20 mouse cellular contexts compared by ENCODE assay signal in the genomic region with DNA sequence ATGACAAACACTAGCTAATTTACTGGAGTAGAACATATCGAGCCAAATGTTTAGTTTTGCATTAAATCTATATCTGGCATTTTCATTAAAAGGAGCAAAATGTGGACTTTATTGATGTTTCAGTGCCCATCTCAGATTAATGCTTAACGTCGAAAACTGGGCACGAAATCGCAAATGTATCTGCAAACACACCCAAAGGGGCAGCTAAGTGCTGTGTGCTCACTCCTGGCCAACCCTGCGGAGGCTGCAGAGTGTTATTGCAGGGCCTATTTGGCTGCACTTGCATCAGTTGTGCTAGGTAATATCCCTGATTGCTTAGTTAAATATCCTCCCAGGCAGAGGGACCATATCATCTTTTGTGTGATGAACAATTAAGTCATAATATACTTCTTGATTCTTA. TPM values are rescaled to one million over a fixed set of nuclear protein-coding genes. Genes with fewer than 3 reads are reported as not detected.
DNase-seq lines count a peak whose midpoint lies in the region; ATAC-seq and TF ChIP-seq lines count a peak whose summit lies in the region.
"Had no signal": no experiment of that assay in that cellular context is flagged by ENCODE, and none has a peak within 500 bp of the region (broad histone marks: within the 10 kb centered on the region; RNA-seq: fewer than 3 reads in every experiment).

No protein-coding gene starts in this region.

- no peak for TF ChIP-seq CTCF in hindbrain, postnatal 0 days (IDR thresholded peaks at IDR 0.05; ENCODE audit: low read depth)

- H3K36me3 ChIP-seq in hindbrain, postnatal 0 days (ENCODE audit: insufficient read depth, low read length) = no peaks in the 10 kb centered on the region
- no peaks in the 10 kb centered on the region for H3K36me3 ChIP-seq in hindbrain, embryonic 14.5 days (replicated peaks; ENCODE audit: control insufficient read depth, insufficient read depth)
- H3K36me3 ChIP-seq in neural tube, embryonic 14.5 days (ENCODE audit: control insufficient read depth, insufficient read depth, low read length) = no peaks in the 10 kb centered on the region
- no peaks in the 10 kb centered on the region for H3K36me3 ChIP-seq in neural tube, embryonic 15.5 days
- H3K36me3 ChIP-seq: embryonic facial prominence, embryonic 10.5 days; embryonic facial prominence, embryonic 12.5 days; forebrain, embryonic 15.5 days had no signal

- peak; percentile 20 for DNase-seq in hindbrain, postnatal 0 days (ENCODE audit: low spot score)
- DNase-seq in hindbrain, embryonic 14.5 days (ENCODE audit: low spot score) = no peak
- no peak for DNase-seq in neural tube, embryonic 10.5 days (ENCODE audit: extremely low spot score, low spot score)
- DNase-seq in spleen, postnatal 4 days (ENCODE audit: low spot score in 2 of 2) = no peak
- DNase-seq: adrenal gland, adult 8-10 months; adrenal gland, postnatal 14 days; adrenal gland, postnatal 36 days; cerebellum, adult 11-12 months; cerebellum, adult 2 months; cerebellum, adult 9-10 months; cerebellum, postnatal 25 days had no signal

- H3K4me1 ChIP-seq in hindbrain, postnatal 0 days (ENCODE audit: insufficient read depth, low read length) = no peaks in the 10 kb centered on the region
- H3K4me1 ChIP-seq in hindbrain, embryonic 14.5 days (replicated peaks; ENCODE audit: control insufficient read depth, insufficient read depth, low read length) = no peaks in the 10 kb centered on the region
- H3K4me1 ChIP-seq in neural tube, embryonic 14.5 days (ENCODE audit: control insufficient read depth, insufficient read depth, low read length) = no peaks in the 10 kb centered on the region
- peaks cover 5% of the 10 kb centered on the region; the same call in 1 of the 2 replicates for H3K4me1 ChIP-seq in neural tube, embryonic 15.5 days
- H3K4me1 ChIP-seq: embryonic facial prominence, embryonic 10.5 days; embryonic facial prominence, embryonic 12.5 days; forebrain, embryonic 13.5 days; forebrain, embryonic 15.5 days had no signal

- ATAC-seq in hindbrain, postnatal 0 days = no peak
- no peak for ATAC-seq in hindbrain, embryonic 14.5 days (ENCODE audit: low FRiP score)
- ATAC-seq in neural tube, embryonic 14.5 days (ENCODE audit: low read depth) = peak; percentile 51; the same call in 1 of the 2 replicates
- ATAC-seq in neural tube, embryonic 15.5 days (ENCODE audit: low FRiP score) = 0 out of 2 replicates have a peak, but pooled peaks have one; percentile 65
- ATAC-seq: activated CD4-positive, CD25-positive, alpha-beta regulatory T cell, adult 4 months; forebrain, embryonic 13.5 days; forebrain, embryonic 15.5 days; Patski had no signal

- H3K27me3 ChIP-seq in hindbrain, postnatal 0 days (ENCODE audit: insufficient read depth, low read length) = no peaks in the 10 kb centered on the region
- H3K27me3 ChIP-seq in hindbrain, embryonic 14.5 days (ENCODE audit: control insufficient read depth, insufficient read depth, low read length) = no peaks in the 10 kb centered on the region
- no peaks in the 10 kb centered on the region for H3K27me3 ChIP-seq in neural tube, embryonic 14.5 days (ENCODE audit: control insufficient read depth, insufficient read depth, low read length)
- H3K27me3 ChIP-seq in neural tube, embryonic 15.5 days (replicated peaks) = no peaks in the 10 kb centered on the region
- H3K27me3 ChIP-seq: embryonic facial prominence, embryonic 12.5 days; forebrain, embryonic 13.5 days; forebrain, embryonic 15.5 days had no signal

- H3K9ac ChIP-seq in hindbrain, postnatal 0 days (replicated peaks; ENCODE audit: low read length) = no peak overlapping the region
- H3K9ac ChIP-seq in hindbrain, embryonic 14.5 days = no peak overlapping the region
- H3K9ac ChIP-seq in neural tube, embryonic 14.5 days (replicated peaks; ENCODE audit: low read depth, low read length) = no peak overlapping the region
- H3K9ac ChIP-seq in neural tube, embryonic 15.5 days (replicated peaks) = no peak overlapping the region
- H3K9ac ChIP-seq: embryonic facial prominence, embryonic 12.5 days; forebrain, embryonic 13.5 days; forebrain, embryonic 15.5 days had no signal

- no peak overlapping the region for H3K4me2 ChIP-seq in hindbrain, postnatal 0 days (ENCODE audit: low read depth, low read length)
- H3K4me2 ChIP-seq in hindbrain, embryonic 14.5 days (replicated peaks) = no peak overlapping the region
- no peak overlapping the region for H3K4me2 ChIP-seq in neural tube, embryonic 14.5 days (ENCODE audit: low read depth, low read length)
- no peak overlapping the region for H3K4me2 ChIP-seq in neural tube, embryonic 15.5 days
- H3K4me2 ChIP-seq: embryonic facial prominence, embryonic 12.5 days; forebrain, embryonic 13.5 days; forebrain, embryonic 15.5 days had no signal

- WGBS in hindbrain, postnatal 0 days = 78% methylated on average over 6 of the region's 6 CpGs
- WGBS in hindbrain, embryonic 14.5 days = 85% methylated on average over 6 of the region's 6 CpGs
- WGBS in neural tube, embryonic 14.5 days = 64% methylated on average over 6 of the region's 6 CpGs
- 46% methylated on average over 6 of the region's 6 CpGs for WGBS in neural tube, embryonic 15.5 days

- H3K9me3 ChIP-seq in hindbrain, postnatal 0 days (ENCODE audit: low read length) = no peaks in the 10 kb centered on the region
- H3K9me3 ChIP-seq in hindbrain, embryonic 14.5 days (ENCODE audit: control insufficient read depth, low read length) = 0 out of 2 replicates have a peak, but pooled peaks cover 6% of the 10 kb centered on the region
- H3K9me3 ChIP-seq in neural tube, embryonic 14.5 days (ENCODE audit: control insufficient read depth, low read length) = no peaks in the 10 kb centered on the region
- H3K9me3 ChIP-seq in neural tube, embryonic 15.5 days (replicated peaks) = no peaks in the 10 kb centered on the region
- H3K9me3 ChIP-seq: forebrain, embryonic 15.5 days had no signal

- no peak overlapping the region for H3K27ac ChIP-seq in hindbrain, postnatal 0 days
- no peak overlapping the region for H3K27ac ChIP-seq in hindbrain, embryonic 14.5 days
- H3K27ac ChIP-seq in neural tube, embryonic 14.5 days (ENCODE audit: low read depth, low read length) = no peak overlapping the region
- no peak overlapping the region for H3K27ac ChIP-seq in neural tube, embryonic 15.5 days (replicated peaks)
- H3K27ac ChIP-seq: embryonic facial prominence, embryonic 10.5 days; embryonic facial prominence, embryonic 12.5 days; forebrain, embryonic 13.5 days; forebrain, embryonic 15.5 days had no signal

- H3K4me3 ChIP-seq in hindbrain, postnatal 0 days (ENCODE audit: low read length) = no peak overlapping the region
- no peak overlapping the region for H3K4me3 ChIP-seq in hindbrain, embryonic 14.5 days (replicated peaks; ENCODE audit: low read length)
- H3K4me3 ChIP-seq in neural tube, embryonic 14.5 days (ENCODE audit: low read depth, low read length) = no peak overlapping the region
- H3K4me3 ChIP-seq in neural tube, embryonic 15.5 days (replicated peaks) = no peak overlapping the region
- H3K4me3 ChIP-seq: embryonic facial prominence, embryonic 10.5 days; embryonic facial prominence, embryonic 12.5 days; forebrain, embryonic 13.5 days; forebrain, embryonic 15.5 days had no signal

RNA-seq across cellular contexts. Expression of gene Hhex, which starts 23.4 kb away (rescaled TPM):
- 0.16 and 2.7 TPM in 2 replicates for total RNA-seq in hindbrain, postnatal 0 days (2014; rRNA removed)
- polyA plus RNA-seq in hindbrain, postnatal 0 days (2015; fragmentation: Nextera tagmentation; extraction: Ambion mirVana) = 4.2 and 4.7 TPM in 2 replicates
- 4.1 and 5.1 TPM in 2 replicates for polyA plus RNA-seq in hindbrain, embryonic 14.5 days (2014; fragmentation: Nextera tagmentation; extraction: Ambion mirVana)
- polyA plus RNA-seq in neural tube, embryonic 14.5 days (2014; fragmentation: Nextera tagmentation; extraction: Ambion mirVana) = 1.8 and 4.3 TPM in 2 replicates
- 6.1 and 7.2 TPM in 2 replicates for polyA plus RNA-seq in neural tube, embryonic 15.5 days (2015; fragmentation: Nextera tagmentation; extraction: Ambion mirVana)
- total RNA-seq: MEL had no signal

Comparison
In these comparisons a context has a peak if more than half of its experiments do, and no peak if none do; other contexts are left out.
1. ATAC-seq: peak in neural tube, embryonic 14.5 days (single experiment) and neural tube, embryonic 15.5 days (single experiment); none in hindbrain, postnatal 0 days (single experiment) and hindbrain, embryonic 14.5 days (single experiment).